Mouse (Mus musculus): ENCODE data around the gene Tmub1. TPM values are rescaled to one million over a fixed set of nuclear protein-coding genes. Genes with fewer than 3 reads are reported as not detected.
"Not testable (repeated sequence)": the region's sequence is repeated elsewhere in the genome, so short reads cannot be mapped to it uniquely, and the experiment has no call there.

Gene Tmub1
- polyA plus RNA-seq, 1 experiment = 9.8 TPM

GRCm38 (mm10) chr5:24400362-24400761 lies 47.3 kb downstream of the Tmub1 start:
- no peaks in the 10 kb centered on the region for H3K27me3 ChIP-seq (ENCODE audit: control insufficient read depth, insufficient read depth, insufficient read length)
- no peaks in the 10 kb centered on the region for H3K79me3 ChIP-seq (ENCODE audit: low read depth)
- no peak overlapping the region for H3ac ChIP-seq (ENCODE audit: control insufficient read depth, insufficient read length, low read depth)
- peaks cover 6% of the 10 kb centered on the region for H3K36me3 ChIP-seq (ENCODE audit: control insufficient read depth, insufficient read depth)
- H3K79me2 ChIP-seq (ENCODE audit: control insufficient read depth, insufficient read depth) = no peaks in the 10 kb centered on the region
- no peak overlapping the region for H3K4me3 ChIP-seq (ENCODE audit: insufficient read depth, poor library complexity, severe bottlenecking)
- TF ChIP-seq USF1 (IDR thresholded peaks at IDR 0.05; ENCODE audit: low read depth) (no peak), FOSL1 (IDR thresholded peaks at IDR 0.05; ENCODE audit: insufficient read depth, low read length, poor library complexity, severe bottlenecking) (no peak), MYOD1 (IDR thresholded peaks at IDR 0.05; ENCODE audit: control insufficient read depth, insufficient read length, low read depth) (no peak), MAX (IDR thresholded peaks at IDR 0.05) (no peak), CTCF (IDR thresholded peaks at IDR 0.05; ENCODE audit: control insufficient read depth, insufficient read depth, insufficient read length) (no peak), MYOG (IDR thresholded peaks at IDR 0.05; ENCODE audit: control insufficient read depth, extremely low read depth, insufficient read length) (no peak), CEBPB (IDR thresholded peaks at IDR 0.05; ENCODE audit: low read depth) (no peak)

- Histone ChIP-seq H3ac (ENCODE audit: control insufficient read depth, insufficient read length, low read depth) (no peak overlapping the region), H3K36me3 (ENCODE audit: control insufficient read depth, insufficient read depth) (peaks cover 6% of the 10 kb centered on the region), H3K4me3 (ENCODE audit: insufficient read depth, poor library complexity, severe bottlenecking) (no peak overlapping the region), H3K27me3 (ENCODE audit: control insufficient read depth, insufficient read depth, insufficient read length) (no peaks in the 10 kb centered on the region), H3K79me3 (ENCODE audit: low read depth) (no peaks in the 10 kb centered on the region), H3K79me2 (ENCODE audit: control insufficient read depth, insufficient read depth) (no peaks in the 10 kb centered on the region)
- TF ChIP-seq FOSL1 (IDR thresholded peaks at IDR 0.05; ENCODE audit: insufficient read depth, low read length, poor library complexity, severe bottlenecking) (no peak), MAX (IDR thresholded peaks at IDR 0.05) (no peak), USF1 (IDR thresholded peaks at IDR 0.05; ENCODE audit: low read depth) (no peak), CEBPB (IDR thresholded peaks at IDR 0.05; ENCODE audit: low read depth) (no peak), MYOD1 (IDR thresholded peaks at IDR 0.05; ENCODE audit: control insufficient read depth, insufficient read length, low read depth) (no peak), MYOG (IDR thresholded peaks at IDR 0.05; ENCODE audit: control insufficient read depth, extremely low read depth, insufficient read length) (no peak), CTCF (IDR thresholded peaks at IDR 0.05; ENCODE audit: control insufficient read depth, insufficient read depth, insufficient read length) (no peak)
Observed at GRCm38 (mm10) chr5:24399686-24400085, 48.0 kb downstream of the Tmub1 start.

GRCm38 (mm10) chr5:24396254-24396653 lies 51.4 kb downstream of the Tmub1 start:
- H3K79me2 ChIP-seq (ENCODE audit: control insufficient read depth, insufficient read depth); H3K27me3 ChIP-seq (ENCODE audit: control insufficient read depth, insufficient read depth, insufficient read length); H3K4me3 ChIP-seq (ENCODE audit: insufficient read depth, poor library complexity, severe bottlenecking); H3ac ChIP-seq (ENCODE audit: control insufficient read depth, insufficient read length, low read depth); H3K79me3 ChIP-seq (ENCODE audit: low read depth); H3K36me3 ChIP-seq (ENCODE audit: control insufficient read depth, insufficient read depth): not testable (repeated sequence)

Other genes with a start within 250 kb of the Tmub1 start
- gene Kcnh2, start 96.2 kb downstream of the Tmub1 start, polyA plus RNA-seq (2012; fragmentation: generic; extraction: Trizol) = 3.1 TPM
- 0.13 TPM for gene Nos3, start 83.0 kb downstream of the Tmub1 start, polyA plus RNA-seq (2012; fragmentation: generic; extraction: Trizol)
- 0.48 TPM for gene Atg9b, start 55.7 kb downstream of the Tmub1 start, polyA plus RNA-seq (2012; fragmentation: generic; extraction: Trizol)
- gene Abcb8, start 54.2 kb downstream of the Tmub1 start, polyA plus RNA-seq (2012; fragmentation: generic; extraction: Trizol) = 25.1 TPM
- 0.19 TPM for gene Asic3, start 34.5 kb downstream of the Tmub1 start, polyA plus RNA-seq (2012; fragmentation: generic; extraction: Trizol)
- 33.4 TPM for gene Cdk5, start 24.3 kb downstream of the Tmub1 start, polyA plus RNA-seq (2012; fragmentation: generic; extraction: Trizol)
- gene Slc4a2, start 24.0 kb downstream of the Tmub1 start, polyA plus RNA-seq (2012; fragmentation: generic; extraction: Trizol) = 76.4 TPM
- 90.3 TPM for gene Fastk, start 2.6 kb downstream of the Tmub1 start, polyA plus RNA-seq (2012; fragmentation: generic; extraction: Trizol)
- gene Agap3, start 4.3 kb upstream of the Tmub1 start, polyA plus RNA-seq (2012; fragmentation: generic; extraction: Trizol) = 119 TPM
- 0.42 TPM for gene Gbx1, start 79.3 kb upstream of the Tmub1 start, polyA plus RNA-seq (2012; fragmentation: generic; extraction: Trizol)
- not detected for gene Asb10, start 93.1 kb upstream of the Tmub1 start, polyA plus RNA-seq (2012; fragmentation: generic; extraction: Trizol)
- not detected for gene 4931409K22Rik, start 109.0 kb upstream of the Tmub1 start, polyA plus RNA-seq (2012; fragmentation: generic; extraction: Trizol)
- 143 TPM for gene Abcf2, start 129.6 kb upstream of the Tmub1 start, polyA plus RNA-seq (2012; fragmentation: generic; extraction: Trizol)
- 37.7 TPM for gene Chpf2, start 138.9 kb upstream of the Tmub1 start, polyA plus RNA-seq (2012; fragmentation: generic; extraction: Trizol)
- gene Smarcd3, start 176.6 kb upstream of the Tmub1 start, polyA plus RNA-seq (2012; fragmentation: generic; extraction: Trizol) = 87.6 TPM
- 18.6 TPM for gene Nub1, start 237.7 kb upstream of the Tmub1 start, polyA plus RNA-seq (2012; fragmentation: generic; extraction: Trizol)